Mouse (Mus musculus): ENCODE data around the gene Acot11.
"Not testable (repeated sequence)": the region's sequence is repeated elsewhere in the genome, so short reads cannot be mapped to it uniquely, and the experiment has no call there.

Acot11 gene

DNA sequence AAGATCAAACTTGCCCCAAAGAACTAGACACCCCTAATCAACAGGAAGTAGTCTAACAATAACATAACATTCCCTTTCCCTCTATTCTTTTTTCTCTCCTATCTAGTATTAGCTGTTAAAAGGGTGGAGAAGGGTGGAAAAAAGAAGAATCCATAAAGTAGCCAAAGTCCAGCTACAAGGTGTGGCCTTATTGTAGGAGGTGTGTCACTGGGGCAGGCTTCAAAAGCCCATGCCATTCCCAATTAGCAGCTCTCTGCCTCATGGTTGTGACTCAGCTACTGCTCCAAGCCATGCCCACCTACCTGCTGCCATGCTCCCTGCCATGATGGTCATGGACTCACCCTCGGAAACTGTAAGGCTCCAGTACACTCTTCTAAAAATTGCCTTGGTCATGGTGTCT lies 32.2 kb downstream of the Acot11 start:
- no peak for DNase-seq

GRCm38 (mm10) chr4:106769306-106769705 lies 35.5 kb downstream of the Acot11 start:
- DNase-seq, result no peak

DNA sequence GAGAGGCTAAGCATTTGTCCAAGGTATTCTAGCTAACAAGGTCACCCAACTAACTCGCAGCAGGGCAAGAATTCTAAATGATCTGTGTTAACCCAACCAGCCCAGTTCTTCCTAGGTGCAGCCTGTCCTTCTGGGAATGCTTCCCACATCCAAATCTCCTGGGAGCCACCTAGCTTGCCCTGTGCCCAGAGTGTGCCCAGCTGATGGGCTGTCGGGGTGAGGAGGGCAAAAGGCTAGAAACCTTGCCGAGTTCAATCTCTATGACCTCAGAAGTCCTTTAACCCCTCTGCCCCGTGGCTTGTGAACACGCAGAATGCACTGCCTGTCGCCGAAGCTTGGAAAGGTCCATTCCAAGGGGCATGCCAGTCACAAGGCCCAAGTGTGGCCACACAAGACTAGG lies 40.6 kb downstream of the Acot11 start:
- DNase-seq, result no peak

DNA sequence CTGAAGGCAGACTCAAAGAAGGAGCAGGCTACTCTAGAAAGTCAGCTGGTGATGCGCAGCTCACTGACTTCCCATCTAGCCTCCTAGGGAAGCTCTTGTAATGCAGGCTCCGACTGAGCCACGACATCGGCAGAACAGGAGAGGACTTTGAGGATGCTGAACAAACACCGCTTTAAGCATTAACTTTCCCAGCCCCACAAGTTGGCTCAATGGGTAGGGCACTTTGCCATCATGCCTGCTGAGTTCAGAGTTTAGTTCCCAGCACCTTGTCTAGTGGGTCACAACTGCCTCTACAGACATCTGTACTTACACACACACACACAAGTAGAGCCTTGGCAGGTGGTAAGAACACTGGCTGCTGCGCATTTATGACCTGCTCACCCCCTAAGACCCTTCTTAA lies 53.1 kb downstream of the Acot11 start:
- DNase-seq, result no peak

DNA sequence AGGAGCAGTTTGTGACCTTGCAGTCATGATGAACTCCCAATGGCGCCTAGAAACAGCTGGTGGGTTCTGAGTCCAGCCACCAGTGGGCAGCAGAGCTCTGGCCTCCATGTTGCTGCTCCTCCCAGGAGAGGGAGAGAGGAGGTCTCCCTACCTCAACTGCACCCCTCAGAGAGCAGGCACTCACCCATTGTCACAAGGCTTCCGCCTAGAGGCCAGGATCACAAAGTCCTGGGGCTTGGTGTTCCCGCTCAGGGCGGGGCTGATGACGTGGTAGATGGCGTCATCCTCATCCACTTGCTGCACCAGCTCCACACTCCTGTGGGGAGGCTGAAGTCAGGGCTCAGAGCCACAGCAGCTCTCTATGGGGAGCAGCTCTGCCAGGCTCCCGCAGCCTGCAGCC lies 55.1 kb downstream of the Acot11 start:
- DNase-seq, result peak; percentile 77

DNA sequence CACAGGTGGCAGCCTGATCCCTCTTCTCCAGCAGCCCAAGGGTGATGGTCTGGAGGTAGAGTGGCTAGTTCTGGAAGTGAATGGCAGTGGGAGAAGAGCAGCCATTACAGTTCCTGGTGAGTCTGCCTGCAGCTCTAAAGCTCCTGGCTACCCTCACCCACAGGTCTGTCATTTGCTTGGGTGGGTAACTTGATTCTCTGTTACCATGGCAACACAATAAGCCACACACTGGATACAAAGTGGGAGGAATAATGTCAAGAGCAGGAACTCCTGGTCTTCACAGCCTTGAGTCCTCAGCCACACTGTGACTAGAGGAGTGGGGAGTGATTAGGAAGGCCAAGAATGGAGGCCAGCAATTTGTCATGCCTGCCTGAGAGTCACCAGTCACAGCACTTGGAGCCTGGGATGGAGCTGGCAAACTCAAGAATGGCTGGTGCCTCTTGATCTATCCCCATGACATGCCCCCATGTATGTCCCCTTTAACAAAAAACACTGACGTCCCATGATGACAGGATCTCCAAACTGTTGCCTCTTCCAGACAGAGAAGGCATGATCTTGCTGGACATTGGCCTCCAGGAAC lies 57.7 kb downstream of the Acot11 start:
- no peak for DNase-seq

GRCm38 (mm10) chr4:106745862-106746261 lies 58.9 kb downstream of the Acot11 start:
- DNase-seq, result no peak

DNA sequence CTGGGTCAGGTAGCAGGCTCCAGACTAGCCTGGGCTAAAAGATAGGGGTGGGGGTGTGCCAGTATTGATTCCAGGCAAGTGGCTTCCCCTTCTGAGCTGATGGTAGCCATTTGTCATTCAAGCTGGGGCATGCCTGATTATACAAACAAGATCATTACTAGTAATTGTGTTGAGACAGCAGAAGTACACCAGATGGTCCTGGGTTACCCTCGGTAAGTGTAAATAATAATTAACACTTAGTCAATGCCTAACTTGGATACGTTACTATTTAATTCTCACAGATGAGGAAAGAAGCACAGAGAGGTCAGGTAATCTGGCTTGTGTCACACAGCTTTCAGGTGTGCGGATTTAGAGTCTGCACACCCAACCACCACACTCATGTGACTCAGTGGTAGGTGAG lies 66.9 kb downstream of the Acot11 start:
- DNase-seq, result no peak

GRCm38 (mm10) chr4:106736884-106737283 lies 67.9 kb downstream of the Acot11 start:
- DNase-seq, result not testable (repeated sequence)

DNA sequence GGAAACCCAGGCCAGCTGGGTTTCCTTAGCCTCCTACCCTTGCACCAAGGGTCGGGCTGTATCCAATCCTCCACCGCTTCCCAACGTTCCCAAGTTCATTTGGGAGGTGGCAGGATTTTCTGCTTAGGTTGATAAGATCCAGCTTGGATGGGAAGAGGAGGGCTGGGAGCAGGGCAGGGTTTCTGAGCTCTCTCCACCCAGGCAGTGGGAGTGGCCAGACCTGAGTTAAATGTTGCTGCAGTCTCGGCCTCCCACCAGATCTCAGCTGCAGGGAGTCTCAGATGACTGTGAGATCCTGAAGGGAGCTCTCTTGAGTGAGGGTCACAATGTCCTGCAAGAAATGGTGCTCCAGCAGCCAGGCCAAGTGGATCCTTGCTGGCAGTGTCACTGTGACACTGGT lies 71.2 kb downstream of the Acot11 start, which contains the start of gene Fam151a:
Gene Fam151a (plus strand): TSS at position 254 of the 400 bp plus-strand sequence.
- no peak for DNase-seq

GRCm38 (mm10) chr4:106730814-106731213 lies 74.0 kb downstream of the Acot11 start, which contains the start of gene Mroh7:
Gene Mroh7, minus strand, starts transcription at chr4:106730925.
- DNase-seq, result no peak

DNA sequence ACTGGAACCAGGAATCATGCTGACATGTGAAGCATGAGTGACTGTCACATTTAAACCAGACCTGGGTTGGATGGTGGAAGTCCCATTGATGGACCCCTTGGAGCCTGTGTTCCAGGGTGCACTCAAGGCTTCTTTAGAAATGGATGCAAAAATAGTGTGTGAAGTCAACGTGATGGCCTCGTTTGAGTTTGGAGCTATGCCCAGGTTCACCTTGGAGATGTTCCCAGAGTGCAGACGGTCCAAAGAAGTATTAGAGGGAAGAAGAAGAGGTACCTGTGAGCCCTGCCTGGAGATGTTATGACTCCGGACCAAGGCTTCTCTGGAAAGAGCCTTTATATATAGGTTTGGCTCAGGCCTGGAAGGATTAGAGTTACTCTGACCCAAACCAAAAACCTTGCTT lies 84.2 kb downstream of the Acot11 start:
- DNase-seq, result no peak

- DNase-seq, result no peak
Observed at GRCm38 (mm10) chr4:106713622-106714021, 91.2 kb downstream of the Acot11 start.

- DNase-seq, result peak; percentile 90
Observed at GRCm38 (mm10) chr4:106708408-106708807, 96.4 kb downstream of the Acot11 start.

DNA sequence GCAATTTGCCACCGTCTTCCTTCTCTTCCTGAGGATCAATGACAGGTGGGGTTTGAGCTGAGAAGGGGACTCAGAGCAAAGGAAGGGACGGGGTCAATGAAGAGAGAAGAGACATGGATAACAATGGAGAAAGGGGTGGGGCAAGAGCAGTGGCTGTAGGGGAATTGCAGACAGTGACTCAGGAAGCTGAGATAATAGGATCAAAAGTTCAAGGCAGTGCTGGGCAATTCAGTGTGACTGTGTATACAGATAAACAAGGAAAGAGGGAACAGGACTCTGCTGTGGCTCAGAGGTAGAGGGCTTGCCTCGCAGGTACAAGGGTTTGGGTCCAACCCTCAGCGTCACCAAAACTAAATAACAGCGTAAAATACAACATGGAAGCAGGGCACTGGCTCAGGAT lies 96.8 kb downstream of the Acot11 start:
- no peak for DNase-seq

DNA sequence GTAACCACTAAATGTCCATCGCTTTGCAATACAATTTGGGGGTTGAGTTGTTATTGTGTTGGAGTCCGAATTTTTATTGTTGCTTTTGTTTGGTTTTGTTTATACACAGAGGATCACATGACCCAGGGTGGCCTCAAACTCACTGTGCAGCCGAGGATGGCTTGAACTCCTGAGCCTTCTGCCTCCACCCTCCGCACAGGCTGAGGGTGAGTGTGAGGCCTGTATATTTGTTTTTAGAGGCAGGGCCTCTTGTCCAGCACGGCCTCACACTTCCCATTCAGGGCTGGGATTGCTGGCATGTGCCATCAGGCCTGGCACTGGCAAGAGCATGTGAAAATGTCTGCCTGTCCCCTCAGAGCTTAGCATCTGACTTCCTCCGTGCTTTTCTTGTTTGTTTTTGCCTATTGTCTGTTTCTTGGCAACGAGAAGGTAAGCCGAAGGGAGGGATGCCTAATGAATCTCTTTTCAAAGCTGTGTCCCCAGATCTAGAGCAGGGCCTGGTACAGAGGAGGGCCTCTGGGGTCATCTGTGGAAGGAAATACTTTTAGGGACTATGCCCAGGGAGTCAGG lies 99.6 kb downstream of the Acot11 start:
- DNase-seq, result no peak

DNA sequence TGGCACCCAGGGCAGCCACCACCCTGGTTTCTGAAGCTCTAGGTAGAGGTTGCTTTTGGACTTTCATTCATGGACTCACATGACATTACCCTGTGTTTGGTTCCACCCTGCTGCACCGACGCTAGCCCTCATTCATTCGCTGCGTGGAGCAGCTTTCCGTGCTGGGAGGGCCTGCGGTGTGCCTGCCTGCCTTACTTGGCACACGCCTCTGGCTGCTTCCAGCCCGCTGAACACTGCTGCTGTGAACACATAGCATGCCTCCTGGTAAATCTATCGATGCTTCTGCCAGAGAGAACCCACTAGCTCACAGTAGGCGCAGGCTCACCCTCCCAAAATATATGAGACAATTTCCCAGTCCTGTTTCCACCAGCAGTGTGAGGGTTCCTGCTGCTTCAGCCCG lies 100.4 kb downstream of the Acot11 start:
- DNase-seq, result no peak

DNA sequence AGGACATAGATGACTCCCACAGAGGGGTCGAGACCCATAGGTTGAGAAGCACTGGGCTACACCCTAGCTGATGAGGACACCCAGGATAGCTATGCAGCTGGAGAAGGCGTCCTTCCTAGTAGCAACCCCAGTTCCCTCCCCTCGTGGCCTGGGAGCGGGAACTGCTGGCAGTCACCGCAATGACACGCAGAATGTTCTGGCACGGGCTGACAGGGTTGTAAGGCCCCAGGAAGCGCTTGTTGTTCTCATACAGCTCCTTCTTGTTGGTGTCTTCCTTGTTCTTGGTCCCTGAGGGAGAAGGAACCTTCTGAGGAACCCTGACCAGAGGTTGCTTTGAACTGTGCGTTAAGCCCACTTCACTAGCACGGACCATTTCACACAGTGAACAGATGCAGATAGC lies 100.8 kb downstream of the Acot11 start:
- DNase-seq, result no peak

DNA sequence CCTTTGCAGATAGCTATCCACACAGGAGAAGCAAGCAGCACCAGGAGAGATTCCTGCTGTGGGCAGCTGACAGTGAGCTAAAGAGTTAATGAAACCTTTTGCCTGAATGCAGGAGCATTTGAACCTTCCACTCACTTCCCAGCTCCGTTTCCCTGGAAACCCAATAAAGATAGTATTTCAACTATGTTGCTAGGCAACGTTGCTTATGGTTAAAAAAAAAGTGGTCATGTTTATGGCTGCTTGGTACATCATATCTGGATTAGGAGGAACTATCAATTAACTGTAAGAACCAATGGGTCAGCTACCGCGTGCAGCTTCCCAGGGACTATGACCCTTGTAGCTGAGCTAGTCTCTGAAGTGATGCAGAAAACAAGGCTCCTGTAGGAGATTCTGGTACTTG lies 104.0 kb downstream of the Acot11 start:
- DNase-seq, result no peak

DNA sequence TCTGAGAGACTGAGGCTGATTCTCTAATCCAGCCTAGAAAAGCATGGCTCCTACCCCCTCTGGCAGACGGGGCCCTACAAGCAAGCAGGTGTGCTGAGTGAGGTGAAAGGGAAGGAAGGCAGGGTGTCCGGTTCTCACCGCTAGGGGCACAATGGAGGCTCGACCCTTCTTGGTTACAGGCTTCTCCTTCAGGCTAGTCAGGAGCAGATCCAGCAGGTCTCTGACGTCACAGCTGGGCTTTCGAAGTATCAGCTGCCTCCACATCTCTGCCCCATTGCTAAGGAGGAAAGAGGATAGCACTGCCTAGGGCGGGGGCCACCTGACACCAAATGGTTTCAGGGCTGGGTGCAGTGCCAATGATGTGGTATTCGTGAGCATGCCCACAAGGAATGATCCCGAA lies 104.8 kb downstream of the Acot11 start:
- DNase-seq, result peak; percentile 63
